Mouse (Mus musculus) forebrain, embryonic 11.5 days (tissue): ENCODE data around the gene Slc5a11. TPM values are rescaled to one million over a fixed set of nuclear protein-coding genes. Genes with fewer than 3 reads are reported as not detected.

Experiments used
- ATAC-seq: fragments of 200-750 bp; cut with Nextera tagmentation; replicated peaks from 2 replicates; pipeline ENCODE4 v1.8.0; 2017; ENCODE audit warnings: moderate TSS enrichment; ENCODE audit not compliant: low FRiP score
- DNase-seq: peaks from one replicate; pipeline ENCODE4 v3.0.0-alpha.2; 2017; ENCODE audit warnings: low spot score
- H3K27ac ChIP-seq: fragments of 300-500 bp; sonication (generic); 2 replicates; pipeline ENCODE4 v1.5.1; 2014; ENCODE audit warnings: low read depth, low read length
- H3K27me3 ChIP-seq: fragments of 300-500 bp; sonication (generic); 2 replicates; pipeline ENCODE4 v1.6.1; 2014; ENCODE audit warnings: mild to moderate bottlenecking, low read length, mixed read lengths; ENCODE audit not compliant: control insufficient read depth, insufficient read depth
- H3K36me3 ChIP-seq: fragments of 300-500 bp; sonication (generic); 2 replicates; pipeline ENCODE4 v1.6.1; 2014; ENCODE audit warnings: mild to moderate bottlenecking, low read length, moderate library complexity, mixed read lengths; ENCODE audit not compliant: control insufficient read depth, insufficient read depth
- H3K4me1 ChIP-seq: fragments of 300-500 bp; sonication (generic); replicated peaks from 2 replicates; pipeline ENCODE4 v1.6.1; 2014; ENCODE audit warnings: low read length, mixed read lengths; ENCODE audit not compliant: control insufficient read depth, insufficient read depth
- H3K4me2 ChIP-seq: fragments of 300-500 bp; sonication (generic); 2 replicates; pipeline ENCODE4 v1.6.1; 2014; ENCODE audit warnings: low read depth, mild to moderate bottlenecking, low read length, moderate library complexity, mixed read lengths; ENCODE audit not compliant: severe bottlenecking
- H3K4me3 ChIP-seq: fragments of 300-500 bp; sonication (generic); 2 replicates; pipeline ENCODE4 v1.5.1; 2014; ENCODE audit warnings: low read depth, low read length
- H3K9ac ChIP-seq: fragments of 300-500 bp; sonication (generic); 2 replicates; pipeline ENCODE4 v1.6.1; 2014; ENCODE audit warnings: low read length
- H3K9me3 ChIP-seq: fragments of 300-500 bp; sonication (generic); 2 replicates; pipeline ENCODE4 v1.6.1; 2016; ENCODE audit warnings: low read length, mixed read lengths; ENCODE audit not compliant: control insufficient read depth
- WGBS: fragments of 180-500 bp; shearing (Covaris S2); extraction: QIAGEN DNeasy Blood & Tissue Kit; methylation state at CpG from one replicate; pipeline ENCODE4 v1.1.7; 2014; 5-methylcytosine and 5-hydroxymethylcytosine counted together
- polyA plus RNA-seq: library from polyadenylated mRNA; unstranded; fragments of >200 nt; fragmentation: Nextera tagmentation; extraction: Ambion mirVana; gene quantifications from 2 replicates; pipeline ENCODE4 v1.2.1, GENCODE M21; 2014

Slc5a11 gene
- polyA plus RNA-seq, 1 experiment from 2014 or later, result not detected

GRCm38 (mm10) chr7:123187246-123187645, 27.3 kb upstream of the Slc5a11 start:
- Histone ChIP-seq H3K27ac (no peak overlapping the region), H3K4me1 (no peaks in the 10 kb centered on the region), H3K4me3 (no peak overlapping the region), H3K36me3 (peaks cover 18% of the 10 kb centered on the region), H3K9ac (no peak overlapping the region), H3K27me3 (no peaks in the 10 kb centered on the region), H3K9me3 (no peaks in the 10 kb centered on the region), H3K4me2 (no peak overlapping the region)
- ATAC-seq (no peak), DNase-seq (no peak)
- WGBS, result 87% methylated on average over 4 of the region's 4 CpGs

- Histone ChIP-seq H3K27me3 (no peaks in the 10 kb centered on the region), H3K4me1 (no peaks in the 10 kb centered on the region), H3K9me3 (no peaks in the 10 kb centered on the region), H3K27ac (no peak overlapping the region), H3K36me3 (peaks cover 20% of the 10 kb centered on the region), H3K4me3 (no peak overlapping the region), H3K4me2 (no peak overlapping the region), H3K9ac (no peak overlapping the region)
- 88% methylated on average over 3 of the region's 3 CpGs for WGBS
- DNase-seq (no peak), ATAC-seq (no peak)
Observed at GRCm38 (mm10) chr7:123188462-123188861, 26.1 kb upstream of the Slc5a11 start.

GRCm38 (mm10) chr7:123189762-123190161, 24.8 kb upstream of the Slc5a11 start:
- Histone ChIP-seq H3K36me3 (peaks cover 20% of the 10 kb centered on the region), H3K4me1 (no peaks in the 10 kb centered on the region), H3K27ac (no peak overlapping the region), H3K4me2 (no peak overlapping the region), H3K9me3 (no peaks in the 10 kb centered on the region), H3K4me3 (no peak overlapping the region), H3K9ac (no peak overlapping the region), H3K27me3 (no peaks in the 10 kb centered on the region)
- ATAC-seq (no peak), DNase-seq (no peak)
- WGBS, result 95% methylated on average over 8 of the region's 8 CpGs

GRCm38 (mm10) chr7:123191731-123192130, 22.8 kb upstream of the Slc5a11 start:
- Histone ChIP-seq H3K36me3 (peaks cover 20% of the 10 kb centered on the region), H3K27me3 (no peaks in the 10 kb centered on the region), H3K27ac (no peak overlapping the region), H3K4me1 (no peaks in the 10 kb centered on the region), H3K4me3 (no peak overlapping the region), H3K9me3 (no peaks in the 10 kb centered on the region), H3K9ac (no peak overlapping the region), H3K4me2 (no peak overlapping the region)
- WGBS, result 95% methylated on average over 5 of the region's 5 CpGs
- no peak for DNase-seq
- ATAC-seq, result no peak

GRCm38 (mm10) chr7:123193201-123193600, 21.4 kb upstream of the Slc5a11 start:
- Histone ChIP-seq H3K9ac (no peak overlapping the region), H3K27me3 (no peaks in the 10 kb centered on the region), H3K4me2 (no peak overlapping the region), H3K4me1 (no peaks in the 10 kb centered on the region), H3K36me3 (peaks cover 15% of the 10 kb centered on the region), H3K9me3 (no peaks in the 10 kb centered on the region), H3K27ac (no peak overlapping the region), H3K4me3 (no peak overlapping the region)
- DNase-seq (no peak), ATAC-seq (no peak)
- WGBS, result 95% methylated on average over 12 of the region's 12 CpGs

GRCm38 (mm10) chr7:123194696-123195095, 19.9 kb upstream of the Slc5a11 start:
- Histone ChIP-seq H3K9ac (no peak overlapping the region), H3K4me1 (no peaks in the 10 kb centered on the region), H3K27me3 (no peaks in the 10 kb centered on the region), H3K9me3 (no peaks in the 10 kb centered on the region), H3K4me2 (no peak overlapping the region), H3K4me3 (no peak overlapping the region), H3K27ac (no peak overlapping the region), H3K36me3 (peaks cover 10% of the 10 kb centered on the region; the same call in 1 of the 2 replicates)
- no peak for ATAC-seq
- DNase-seq, result peak; percentile 50
- WGBS, result 92% methylated on average over 8 of the region's 8 CpGs

- no peak for ATAC-seq
- no peak for DNase-seq
- H3K9me3 ChIP-seq, result no peaks in the 10 kb centered on the region
- H3K36me3 ChIP-seq, result peaks cover 8% of the 10 kb centered on the region; the same call in 1 of the 2 replicates
- H3K4me3 ChIP-seq, result no peak overlapping the region
- no peaks in the 10 kb centered on the region for H3K4me1 ChIP-seq
- no peak overlapping the region for H3K27ac ChIP-seq
- no peaks in the 10 kb centered on the region for H3K27me3 ChIP-seq
- no peak overlapping the region for H3K9ac ChIP-seq
- 93% methylated on average over 5 of the region's 5 CpGs for WGBS
- H3K4me2 ChIP-seq, result no peak overlapping the region
Observed at GRCm38 (mm10) chr7:123196432-123196831, 18.1 kb upstream of the Slc5a11 start.

GRCm38 (mm10) chr7:123198695-123199094, 15.9 kb upstream of the Slc5a11 start:
- no peak overlapping the region for H3K27ac ChIP-seq
- H3K4me2 ChIP-seq, result no peak overlapping the region
- DNase-seq (no peak), ATAC-seq (no peak)
- no peak overlapping the region for H3K9ac ChIP-seq
- no peak overlapping the region for H3K4me3 ChIP-seq
- no peaks in the 10 kb centered on the region for H3K9me3 ChIP-seq
- no peaks in the 10 kb centered on the region for H3K4me1 ChIP-seq
- no peaks in the 10 kb centered on the region for H3K27me3 ChIP-seq
- 85% methylated on average over 10 of the region's 10 CpGs for WGBS
- no peaks in the 10 kb centered on the region; the same call in 1 of the 2 replicates for H3K36me3 ChIP-seq

GRCm38 (mm10) chr7:123199151-123199550, 15.4 kb upstream of the Slc5a11 start:
- no peaks in the 10 kb centered on the region for H3K27me3 ChIP-seq
- no peak overlapping the region for H3K27ac ChIP-seq
- H3K9ac ChIP-seq, result no peak overlapping the region
- 87% methylated on average over 3 of the region's 3 CpGs for WGBS
- no peak for ATAC-seq
- no peaks in the 10 kb centered on the region for H3K9me3 ChIP-seq
- H3K36me3 ChIP-seq, result no peaks in the 10 kb centered on the region; the same call in 1 of the 2 replicates
- H3K4me1 ChIP-seq, result no peaks in the 10 kb centered on the region
- H3K4me2 ChIP-seq, result no peak overlapping the region
- DNase-seq, result no peak
- no peak overlapping the region for H3K4me3 ChIP-seq
